Mouse (Mus musculus) WW6 (cell line): ENCODE measurements around the gene Paf1.

Experiments used
- DNase-seq: peaks from one replicate; pipeline ENCODE4 v3.0.0-alpha.2; 2013; ENCODE audit warnings: low read depth, low spot score

Paf1 gene

DNA sequence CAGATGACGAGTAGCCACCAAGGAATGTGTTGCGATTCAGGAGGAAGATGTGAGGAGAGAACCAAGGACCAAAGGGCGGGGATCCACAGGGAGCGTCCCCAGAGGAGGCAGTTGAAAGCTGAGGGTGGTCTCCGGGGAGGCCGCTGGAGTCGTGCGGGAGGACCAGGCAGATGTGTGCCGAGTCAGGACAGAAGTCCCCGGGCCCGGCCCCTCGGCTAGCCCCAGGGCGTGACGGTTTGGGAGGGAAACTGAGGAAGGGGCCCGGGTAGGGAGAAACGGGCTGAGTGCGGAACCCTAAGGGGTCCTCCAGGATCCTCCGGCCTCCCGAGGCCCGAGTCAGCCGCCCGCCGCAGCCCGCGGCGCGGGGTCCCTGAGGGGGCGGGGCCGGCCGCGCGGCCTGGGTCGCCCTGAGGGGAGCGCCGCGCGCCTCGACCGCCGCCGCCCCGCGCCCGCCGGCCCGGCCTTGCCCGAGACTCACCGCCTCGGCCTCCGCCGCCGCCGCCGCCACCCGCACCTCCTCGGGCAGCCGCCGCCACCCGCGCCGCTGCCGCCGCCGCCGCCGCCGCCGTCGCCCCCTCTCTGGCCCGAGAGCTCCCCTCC, 43.0 kb downstream of the Paf1 start:
- no peak for DNase-seq

DNA sequence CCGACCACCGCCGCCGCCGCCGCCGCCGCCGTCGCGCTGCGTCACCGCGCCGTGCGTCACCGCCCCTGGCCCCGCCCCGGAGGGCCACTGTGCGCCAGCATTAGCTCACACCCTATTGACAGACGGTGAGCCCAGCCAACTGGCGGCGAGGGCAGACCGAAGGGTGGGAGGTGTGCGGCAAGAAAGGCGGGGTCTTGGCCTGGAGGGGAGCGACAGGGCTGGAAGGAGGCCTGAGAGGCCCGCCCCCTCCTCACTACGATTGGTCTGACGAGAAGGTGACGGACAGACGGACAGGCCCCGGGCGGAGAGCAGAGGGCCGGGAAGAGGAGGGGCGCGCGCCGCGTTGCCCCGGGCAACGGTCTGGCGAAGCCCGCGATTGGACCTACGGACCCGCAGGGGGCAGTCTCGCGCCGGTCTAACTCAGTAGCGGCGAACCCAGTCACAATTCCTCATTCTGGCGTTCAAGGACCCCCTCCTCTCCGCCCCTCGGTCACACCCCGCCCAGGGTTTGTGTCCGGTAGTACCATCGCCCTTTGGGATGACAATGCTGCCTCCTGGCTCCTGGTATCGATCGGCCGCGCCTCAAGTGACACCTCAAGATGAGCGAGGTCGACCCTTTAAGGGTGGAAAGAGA, 43.6 kb downstream of the Paf1 start:
- DNase-seq, result peak; percentile 99

DNA sequence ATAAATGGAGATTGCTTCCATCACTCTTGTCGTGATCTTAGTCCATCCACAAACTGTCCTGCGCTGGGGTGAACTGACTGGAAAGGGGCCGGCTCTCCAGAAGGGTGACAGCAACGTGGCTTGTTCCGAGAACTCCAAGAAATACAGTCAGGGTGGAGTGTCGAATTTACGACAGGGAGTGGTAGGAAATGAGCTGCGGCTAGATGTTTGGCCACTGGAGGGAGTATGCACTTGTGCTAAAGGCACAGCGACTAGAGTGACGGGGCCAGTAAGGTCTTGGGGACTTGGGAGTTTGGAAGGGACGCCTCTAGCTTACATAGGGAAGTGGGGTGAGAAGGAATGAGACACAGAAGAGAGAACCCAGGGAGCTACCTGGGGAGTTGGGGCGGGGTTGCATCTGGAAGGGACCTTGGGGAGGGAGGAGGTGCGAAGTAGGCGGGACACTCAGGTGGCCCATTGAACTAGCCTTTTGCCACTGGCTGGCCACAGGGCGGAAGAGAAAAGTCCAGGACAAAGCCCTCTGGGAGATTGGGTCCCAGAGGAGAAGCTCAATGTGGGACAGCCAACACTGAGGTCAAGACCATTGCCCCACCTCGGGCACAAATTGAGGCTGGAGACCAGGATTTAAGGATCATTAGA, 44.3 kb downstream of the Paf1 start, which contains the start of gene Gmfg:
Gene Gmfg (plus strand): TSS at position 516 of the 639 bp plus-strand sequence.
- DNase-seq, result no peak

DNA sequence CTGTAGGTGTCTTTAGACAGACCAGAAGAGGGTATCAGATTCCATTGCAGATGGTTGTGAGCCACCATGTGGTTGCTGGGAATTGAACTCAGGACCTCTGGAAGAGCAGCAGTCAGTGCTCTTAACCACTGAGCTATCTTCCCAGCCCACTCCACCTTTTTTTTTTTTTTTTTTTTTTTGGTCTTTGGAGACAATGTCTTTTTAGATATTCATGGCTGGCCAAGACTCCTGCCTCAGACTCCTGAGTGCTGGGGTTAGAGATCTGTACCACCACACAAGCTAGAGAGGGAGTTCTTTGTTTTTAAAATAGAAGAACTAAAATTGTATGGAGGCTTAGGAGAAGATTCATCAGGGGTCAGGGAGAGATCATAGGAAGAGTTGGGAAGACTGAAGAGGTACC, 45.2 kb downstream of the Paf1 start:
- DNase-seq, result no peak

DNA sequence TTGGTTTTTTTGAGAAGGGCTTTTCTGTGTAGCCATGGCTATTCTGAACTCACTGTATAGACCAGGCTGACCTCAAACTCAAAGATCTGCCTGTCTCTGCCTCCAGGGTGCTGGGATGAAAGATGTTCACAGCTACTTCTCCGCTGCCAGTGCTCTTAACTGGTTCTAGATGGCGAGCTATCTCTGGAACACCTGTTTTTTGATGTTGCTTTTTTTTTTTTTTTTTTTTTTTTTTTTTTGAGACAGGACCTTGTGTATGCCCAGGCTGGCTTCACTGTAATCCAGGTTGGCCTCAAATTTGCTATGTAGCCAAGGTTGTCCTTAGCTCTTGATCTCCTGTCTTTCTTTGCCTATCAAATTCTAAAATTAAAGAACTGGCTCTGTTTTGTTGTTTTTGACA, 46.0 kb downstream of the Paf1 start:
- no peak for DNase-seq

DNA sequence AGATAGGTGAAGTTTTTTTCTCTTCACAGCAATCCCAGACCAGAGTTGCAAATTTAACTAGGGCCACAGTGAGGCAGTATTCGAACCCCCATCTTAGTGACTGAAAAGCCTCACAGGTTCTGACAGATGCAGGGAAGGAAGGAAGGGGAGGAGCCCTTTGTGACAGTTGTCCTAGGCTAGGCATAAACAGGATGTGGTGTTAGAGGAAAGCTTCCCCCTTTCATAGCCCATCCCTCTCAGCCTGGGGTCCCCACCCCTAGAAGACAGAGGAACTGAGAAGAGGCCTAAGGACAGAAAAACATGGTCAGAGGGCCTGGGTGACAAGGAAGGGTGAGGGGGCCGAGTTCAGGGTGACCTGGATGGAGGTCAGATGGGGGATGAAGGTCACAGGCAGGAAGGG, 48.0 kb downstream of the Paf1 start:
- DNase-seq, result no peak

DNA sequence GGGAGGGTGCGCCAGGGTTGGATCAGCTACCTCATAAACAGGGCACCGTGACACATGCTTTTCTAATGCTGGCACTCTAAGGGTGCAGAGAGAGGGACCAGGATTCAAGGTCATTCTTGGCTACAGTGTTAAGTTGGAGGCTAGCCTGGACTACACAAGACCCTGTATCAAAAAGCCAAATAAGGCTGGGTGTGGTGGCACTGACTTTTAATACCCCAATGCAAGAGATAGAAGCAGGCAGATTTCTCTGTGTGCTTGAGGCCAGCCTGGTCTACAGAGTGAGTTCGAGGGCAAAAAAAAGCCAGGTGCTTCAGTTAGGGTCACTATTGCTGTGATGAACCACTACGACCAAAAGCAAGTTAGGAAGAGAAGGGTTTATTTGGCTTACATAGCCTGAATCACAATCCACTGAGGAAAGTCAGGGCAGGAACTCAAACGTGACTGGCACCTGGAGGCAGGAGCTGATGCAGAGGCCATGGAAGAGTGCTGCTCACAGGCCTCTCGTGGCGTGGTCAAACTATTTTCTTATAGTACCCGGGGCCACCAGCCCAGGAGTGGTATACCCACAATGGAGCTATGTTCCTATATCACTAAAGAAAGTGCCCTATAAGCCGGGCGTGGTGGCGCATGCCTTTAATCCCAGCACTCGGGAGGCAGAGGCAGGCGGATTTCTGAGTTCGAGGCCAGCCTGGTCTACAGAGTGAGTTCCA, 49.2 kb downstream of the Paf1 start:
- no peak for DNase-seq

DNA sequence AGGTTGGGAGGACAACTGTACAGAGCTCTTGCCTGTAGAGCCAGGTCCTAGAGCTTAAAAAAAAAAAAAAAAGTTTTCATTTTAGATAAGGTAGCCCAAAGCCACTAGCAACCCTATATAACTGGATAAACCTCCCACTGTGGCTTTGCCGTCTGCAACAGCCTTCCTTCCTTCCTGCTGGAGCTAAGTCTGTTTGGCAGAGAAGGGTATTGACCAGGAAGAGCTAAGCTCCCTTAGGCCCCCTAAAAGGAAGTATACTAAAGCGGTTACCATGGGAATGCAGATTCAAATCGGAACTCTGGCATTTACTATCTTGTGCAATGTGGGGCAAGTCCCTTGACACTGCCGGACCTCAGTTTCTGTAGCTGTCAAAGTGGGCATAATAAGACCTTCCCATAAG, 49.9 kb downstream of the Paf1 start:
- no peak for DNase-seq

DNA sequence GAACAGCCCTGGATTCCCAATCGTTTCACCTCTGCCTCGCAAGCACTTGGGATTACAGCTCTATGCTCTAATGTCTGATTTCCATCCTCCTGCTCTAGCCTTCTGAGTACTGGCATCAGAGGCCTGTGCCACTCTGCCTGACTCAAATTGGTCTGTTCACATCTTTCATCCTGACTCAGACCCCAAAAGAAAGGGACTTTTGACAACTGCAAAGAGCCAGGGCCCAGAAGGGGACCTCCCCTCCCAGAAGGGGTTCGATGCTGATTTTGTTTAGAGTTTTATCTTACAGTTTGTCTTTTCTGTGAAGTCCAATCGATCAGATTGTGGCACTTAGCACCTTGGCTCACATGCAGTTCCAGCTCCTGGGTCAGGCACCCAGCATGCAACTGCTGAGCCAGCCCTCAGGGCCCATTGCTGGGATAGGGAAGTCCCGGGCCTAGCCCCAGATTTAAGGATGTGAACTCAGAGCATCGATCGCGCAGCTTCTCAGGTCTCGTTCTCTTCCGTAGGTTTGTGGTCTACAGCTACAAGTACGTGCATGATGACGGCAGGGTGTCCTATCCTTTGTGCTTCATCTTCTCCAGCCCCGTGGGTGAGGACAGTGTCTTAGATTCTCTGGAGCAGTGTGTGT, 51.7 kb downstream of the Paf1 start:
- DNase-seq, result no peak

DNA sequence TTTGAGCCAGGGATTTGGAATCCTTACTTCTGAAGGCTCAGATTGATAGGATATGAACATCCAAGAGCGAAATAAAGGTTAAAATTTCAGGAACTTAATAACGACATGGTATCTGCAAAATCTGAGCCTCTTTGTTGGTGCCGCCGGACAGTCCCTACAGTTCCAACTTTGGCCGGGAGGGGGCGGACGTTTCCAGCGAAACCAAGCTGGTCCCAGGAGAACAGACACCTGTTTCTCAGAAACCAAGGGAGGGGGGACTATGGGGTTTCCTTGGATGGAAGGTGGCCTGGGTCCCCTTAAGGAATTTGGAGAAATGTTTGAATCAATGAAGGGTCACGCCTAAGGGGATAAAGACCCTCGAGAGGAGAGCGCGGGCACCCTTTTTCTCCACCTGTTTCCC, 53.7 kb downstream of the Paf1 start:
- no peak for DNase-seq

DNA sequence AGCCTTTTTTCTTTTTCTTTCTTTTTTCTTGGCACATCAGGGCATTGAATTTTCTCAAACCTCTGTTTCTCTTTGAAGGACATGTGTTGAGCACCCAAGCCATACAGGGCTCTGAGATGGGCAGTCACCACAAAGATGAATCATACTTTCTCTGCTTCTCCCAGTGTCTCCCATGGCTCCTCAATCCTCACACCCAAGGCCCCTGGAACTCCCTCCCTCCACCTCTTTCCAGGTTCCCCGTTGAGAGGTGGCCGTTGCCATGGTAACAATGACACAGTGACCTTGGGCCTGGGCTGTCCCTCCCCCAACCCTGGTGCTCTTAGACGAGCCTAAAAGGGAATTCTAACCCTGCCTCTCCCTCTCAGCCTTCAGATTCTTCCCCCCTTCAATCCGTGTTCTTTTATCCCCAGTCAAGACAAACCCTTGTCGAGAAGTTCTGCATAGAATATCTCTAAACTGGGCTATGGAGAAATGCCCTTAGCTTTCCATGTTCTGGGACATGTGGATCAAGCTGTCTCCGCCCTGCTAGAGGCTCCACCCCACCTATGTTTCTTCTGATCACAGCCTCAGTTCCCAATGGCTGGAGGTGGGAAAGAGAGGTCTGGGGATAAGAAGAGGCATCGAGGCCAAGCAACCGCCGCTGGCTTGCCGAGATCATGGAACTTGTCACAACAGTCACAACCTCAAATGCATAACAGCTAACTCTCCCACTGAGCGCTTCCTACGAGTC, 54.5 kb downstream of the Paf1 start:
- no peak for DNase-seq

DNA sequence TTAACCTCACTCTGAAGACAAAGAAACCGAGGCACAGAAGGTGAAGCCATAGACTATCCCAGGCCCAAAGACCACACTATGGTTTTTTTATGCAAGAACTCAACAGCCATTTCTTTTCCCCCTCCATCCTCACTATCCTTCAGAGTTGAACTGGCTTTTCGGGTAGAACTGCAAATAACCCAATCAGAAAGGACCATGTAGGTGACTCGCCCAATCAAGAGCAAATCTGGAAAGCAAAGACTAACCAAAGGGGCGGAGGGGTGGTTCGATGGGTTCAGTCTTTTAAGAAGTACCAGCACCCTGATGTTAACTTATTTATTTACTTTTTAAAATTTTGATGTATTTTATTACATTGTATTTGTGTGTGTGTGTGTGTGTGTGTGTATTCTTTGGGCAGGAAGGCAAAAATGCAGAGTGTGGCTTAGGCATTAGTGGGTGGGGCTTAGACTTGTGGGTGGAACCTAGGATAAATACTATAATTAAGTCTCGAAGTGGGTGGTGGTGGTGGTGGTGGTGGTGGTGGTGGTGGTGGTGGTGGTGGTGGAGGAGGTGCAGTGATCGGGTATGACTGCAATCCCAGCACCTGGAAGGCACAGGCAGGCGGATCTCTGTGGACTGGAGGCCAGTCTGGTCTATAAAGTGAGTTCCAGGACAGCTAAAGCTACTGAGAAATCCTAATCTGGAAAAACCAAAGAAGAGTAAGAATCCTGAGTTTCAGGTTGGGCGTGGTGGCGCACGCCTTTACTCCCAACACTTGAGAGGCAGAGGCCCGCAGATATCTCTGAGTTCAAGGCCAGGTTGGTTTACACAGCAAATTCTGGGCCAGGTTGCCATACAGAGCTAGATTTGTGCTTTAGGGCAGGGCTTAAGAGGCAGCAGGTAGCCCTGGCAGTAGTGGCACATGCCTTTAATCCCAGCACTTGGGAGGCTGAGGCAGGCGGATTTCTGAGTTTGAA, 55.4 kb downstream of the Paf1 start:
- no peak for DNase-seq
